Mouse (Mus musculus): ENCODE results near the gene Grik3. TPM values are rescaled to one million over a fixed set of nuclear protein-coding genes. Genes with fewer than 3 reads are reported as not detected.
"Not testable (repeated sequence)": the region's sequence is repeated elsewhere in the genome, so short reads cannot be mapped to it uniquely, and the experiment has no call there.

Grik3 gene
- polyA plus RNA-seq, 1 experiment from 2014 or later, result 0.12 TPM

- Histone ChIP-seq H3K9ac (ENCODE audit: low read length) (no peak overlapping the region), H3K4me2 (replicated peaks; ENCODE audit: low read depth) (no peak overlapping the region), H3K9me3 (ENCODE audit: control insufficient read depth, low read length) (no peaks in the 10 kb centered on the region), H3K4me1 (replicated peaks; ENCODE audit: control insufficient read depth, insufficient read depth) (no peaks in the 10 kb centered on the region), H3K4me3 (ENCODE audit: low read depth, low read length) (no peak overlapping the region), H3K27ac (replicated peaks) (no peak overlapping the region), H3K36me3 (ENCODE audit: control insufficient read depth, insufficient read depth, low read length) (no peaks in the 10 kb centered on the region), H3K27me3 (ENCODE audit: control insufficient read depth, insufficient read depth, low read length) (no peaks in the 10 kb centered on the region)
- WGBS, result 54% methylated on average over 7 of the region's 7 CpGs
- no peak for DNase-seq (ENCODE audit: low spot score)
- ATAC-seq (ENCODE audit: low FRiP score, low TSS enrichment), result no peak
- TF ChIP-seq CTCF (IDR thresholded peaks at IDR 0.05; ENCODE audit: low read depth) (no peak), EP300 (optimal IDR thresholded peaks at IDR 0.05) (no peak)
Measured at GRCm38 (mm10) chr4:125604494-125604893, 114.0 kb downstream of the Grik3 start.

GRCm38 (mm10) chr4:125606147-125606546 is 115.6 kb downstream of the Grik3 start:
- Histone ChIP-seq H3K27me3 (ENCODE audit: control insufficient read depth, insufficient read depth, low read length) (no peaks in the 10 kb centered on the region), H3K9me3 (ENCODE audit: control insufficient read depth, low read length) (no peaks in the 10 kb centered on the region), H3K27ac (replicated peaks) (no peak overlapping the region), H3K4me2 (replicated peaks; ENCODE audit: low read depth) (no peak overlapping the region), H3K9ac (ENCODE audit: low read length) (no peak overlapping the region), H3K4me1 (replicated peaks; ENCODE audit: control insufficient read depth, insufficient read depth) (no peaks in the 10 kb centered on the region), H3K36me3 (ENCODE audit: control insufficient read depth, insufficient read depth, low read length) (no peaks in the 10 kb centered on the region), H3K4me3 (ENCODE audit: low read depth, low read length) (no peak overlapping the region)
- 74% methylated on average over 6 of the region's 6 CpGs for WGBS
- TF ChIP-seq CTCF (IDR thresholded peaks at IDR 0.05; ENCODE audit: low read depth) (no peak), EP300 (optimal IDR thresholded peaks at IDR 0.05) (no peak)
- no peak for ATAC-seq (ENCODE audit: low FRiP score, low TSS enrichment)
- DNase-seq (ENCODE audit: low spot score), result no peak

GRCm38 (mm10) chr4:125607397-125608042 is 117.0 kb downstream of the Grik3 start:
- Histone ChIP-seq H3K4me2 (replicated peaks; ENCODE audit: low read depth) (no peak overlapping the region), H3K36me3 (ENCODE audit: control insufficient read depth, insufficient read depth, low read length) (no peaks in the 10 kb centered on the region), H3K4me3 (ENCODE audit: low read depth, low read length) (no peak overlapping the region), H3K9me3 (ENCODE audit: control insufficient read depth, low read length) (no peaks in the 10 kb centered on the region), H3K9ac (ENCODE audit: low read length) (no peak overlapping the region), H3K4me1 (replicated peaks; ENCODE audit: control insufficient read depth, insufficient read depth) (no peaks in the 10 kb centered on the region), H3K27me3 (ENCODE audit: control insufficient read depth, insufficient read depth, low read length) (no peaks in the 10 kb centered on the region), H3K27ac (replicated peaks) (no peak overlapping the region)
- TF ChIP-seq CTCF (IDR thresholded peaks at IDR 0.05; ENCODE audit: low read depth) (no peak), EP300 (optimal IDR thresholded peaks at IDR 0.05) (no peak)
- peak; percentile 57 for ATAC-seq (ENCODE audit: low FRiP score, low TSS enrichment)
- peak; percentile 34 for DNase-seq (ENCODE audit: low spot score)
- 53% methylated on average over 10 of the region's 10 CpGs for WGBS

GRCm38 (mm10) chr4:125608896-125609295 is 118.4 kb downstream of the Grik3 start:
- not testable (repeated sequence) for H3K9ac ChIP-seq (ENCODE audit: low read length); H3K4me1 ChIP-seq (replicated peaks; ENCODE audit: control insufficient read depth, insufficient read depth); H3K36me3 ChIP-seq (ENCODE audit: control insufficient read depth, insufficient read depth, low read length); ATAC-seq (ENCODE audit: low FRiP score, low TSS enrichment); DNase-seq (ENCODE audit: low spot score); H3K9me3 ChIP-seq (ENCODE audit: control insufficient read depth, low read length); H3K27ac ChIP-seq (replicated peaks); H3K4me2 ChIP-seq (replicated peaks; ENCODE audit: low read depth); H3K4me3 ChIP-seq (ENCODE audit: low read depth, low read length); H3K27me3 ChIP-seq (ENCODE audit: control insufficient read depth, insufficient read depth, low read length)
- 56% methylated on average over 3 of the region's 4 CpGs for WGBS

DNA sequence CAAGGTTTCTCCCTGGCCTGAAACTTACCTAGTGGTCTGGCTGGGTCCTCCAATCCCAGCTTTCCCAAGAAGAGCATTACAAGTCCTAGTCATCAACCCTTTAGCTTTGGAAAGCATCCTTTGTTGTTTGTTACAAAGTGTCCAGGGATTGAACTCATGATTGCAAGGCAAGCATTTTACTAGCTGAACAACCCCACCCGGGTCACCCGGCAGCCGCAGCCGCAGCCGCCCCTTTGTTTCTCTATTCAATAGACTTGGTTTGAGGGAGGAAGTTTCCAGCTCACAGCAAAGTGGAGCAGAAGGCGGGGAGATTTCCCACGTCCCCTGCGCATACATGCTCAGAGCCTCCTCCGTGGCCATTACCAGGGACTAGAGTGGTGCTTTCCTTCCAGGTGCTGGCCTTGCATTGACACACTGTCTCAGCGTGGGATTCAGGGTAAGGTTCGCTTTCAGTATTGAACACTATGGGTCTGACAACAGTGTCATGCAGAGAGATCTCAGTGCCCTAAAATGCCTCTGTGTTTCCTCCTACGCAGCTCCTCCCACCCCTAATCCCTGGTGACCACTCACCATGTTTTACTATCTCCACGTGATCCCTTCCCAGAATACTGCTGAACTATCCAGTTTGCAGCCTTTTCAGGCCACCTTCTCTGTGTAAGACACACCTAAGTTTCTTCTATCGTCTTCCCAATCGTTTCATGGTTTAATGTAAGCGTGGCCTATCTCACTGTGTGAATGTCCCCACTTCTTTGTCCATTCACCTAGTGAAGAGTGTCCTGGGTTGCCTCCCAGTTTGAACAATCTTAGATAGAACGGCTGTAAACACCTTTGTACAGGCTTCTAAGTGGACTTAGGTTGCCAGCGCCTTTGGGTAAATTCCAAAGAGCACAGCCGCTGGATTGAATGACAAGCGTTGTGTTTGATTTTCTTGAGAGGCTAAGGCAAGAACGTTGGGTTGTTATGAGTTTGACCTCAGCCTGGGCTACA is 119.1 kb downstream of the Grik3 start:
- WGBS, result 62% methylated on average over 21 of the region's 21 CpGs
- Histone ChIP-seq H3K27ac (replicated peaks) (no peak overlapping the region), H3K4me3 (ENCODE audit: low read depth, low read length) (no peak overlapping the region), H3K27me3 (ENCODE audit: control insufficient read depth, insufficient read depth, low read length) (no peaks in the 10 kb centered on the region), H3K9ac (ENCODE audit: low read length) (no peak overlapping the region), H3K4me1 (replicated peaks; ENCODE audit: control insufficient read depth, insufficient read depth) (no peaks in the 10 kb centered on the region), H3K9me3 (ENCODE audit: control insufficient read depth, low read length) (no peaks in the 10 kb centered on the region), H3K4me2 (replicated peaks; ENCODE audit: low read depth) (no peak overlapping the region), H3K36me3 (ENCODE audit: control insufficient read depth, insufficient read depth, low read length) (no peaks in the 10 kb centered on the region)
- ATAC-seq (ENCODE audit: low FRiP score, low TSS enrichment), result peak; percentile 74
- TF ChIP-seq EP300 (optimal IDR thresholded peaks at IDR 0.05) (no peak), CTCF (IDR thresholded peaks at IDR 0.05; ENCODE audit: low read depth) (no peak)
- peak; percentile 34 for DNase-seq (ENCODE audit: low spot score)

GRCm38 (mm10) chr4:125617851-125618250 is 127.4 kb downstream of the Grik3 start:
- DNase-seq (ENCODE audit: low spot score) (no peak), ATAC-seq (ENCODE audit: low FRiP score, low TSS enrichment) (no peak)
- 76% methylated on average over 14 of the region's 14 CpGs for whole genome bisulfite sequencing
- Histone ChIP-seq H3K4me1 (replicated peaks; ENCODE audit: control insufficient read depth, insufficient read depth) (no peaks in the 10 kb centered on the region), H3K4me3 (ENCODE audit: low read depth, low read length) (no peak overlapping the region), H3K9ac (ENCODE audit: low read length) (no peak overlapping the region), H3K9me3 (ENCODE audit: control insufficient read depth, low read length) (no peaks in the 10 kb centered on the region), H3K36me3 (ENCODE audit: control insufficient read depth, insufficient read depth, low read length) (no peaks in the 10 kb centered on the region), H3K4me2 (replicated peaks; ENCODE audit: low read depth) (no peak overlapping the region), H3K27me3 (ENCODE audit: control insufficient read depth, insufficient read depth, low read length) (no peaks in the 10 kb centered on the region), H3K27ac (replicated peaks) (no peak overlapping the region)
- TF ChIP-seq EP300 (optimal IDR thresholded peaks at IDR 0.05) (no peak), CTCF (IDR thresholded peaks at IDR 0.05; ENCODE audit: low read depth) (no peak)
